Mouse (Mus musculus) C2C12 (cell line): Measurements from ENCODE around the gene Rfwd3. TPM values are rescaled to one million over a fixed set of nuclear protein-coding genes. Genes with fewer than 3 reads are reported as not detected.

Experiments used
- H3K27me3 ChIP-seq: one replicate; pipeline ENCODE4 v1.6.1; 2011; ENCODE audit not compliant: control insufficient read depth, insufficient read depth, insufficient read length
- H3K36me3 ChIP-seq: one replicate; pipeline ENCODE4 v1.6.1; 2011; ENCODE audit not compliant: control insufficient read depth, insufficient read depth
- H3K4me3 ChIP-seq: one replicate; pipeline ENCODE4 v1.5.1; 2011; ENCODE audit warnings: mild to moderate bottlenecking, control low read depth; ENCODE audit not compliant: poor library complexity, insufficient read depth, severe bottlenecking
- H3K79me2 ChIP-seq: one replicate; pipeline ENCODE4 v1.6.1; 2011; ENCODE audit not compliant: control insufficient read depth, insufficient read depth
- H3K79me3 ChIP-seq: one replicate; pipeline ENCODE4 v1.6.1; 2011; ENCODE audit warnings: low read depth, control low read depth
- H3ac ChIP-seq: one replicate; pipeline ENCODE3; 2011; ENCODE audit warnings: low read depth; ENCODE audit not compliant: control insufficient read depth, insufficient read length
- CEBPB ChIP-seq: IDR thresholded peaks from one replicate; pipeline ENCODE4 v1.6.1; 2011; ENCODE audit warnings: low read depth, mild to moderate bottlenecking, control low read depth, moderate library complexity
- CTCF ChIP-seq: IDR thresholded peaks from one replicate; pipeline ENCODE4 v1.5.1; 2011; ENCODE audit not compliant: control insufficient read depth, insufficient read depth, insufficient read length
- FOSL1 ChIP-seq: IDR thresholded peaks from one replicate; pipeline ENCODE4 v1.8.0; 2011; ENCODE audit warnings: mild to moderate bottlenecking, low read length; ENCODE audit not compliant: poor library complexity, insufficient read depth, severe bottlenecking
- MAX ChIP-seq: IDR thresholded peaks from one replicate; pipeline ENCODE4 v1.6.1; 2011; ENCODE audit warnings: mild to moderate bottlenecking, control low read depth
- MYOD1 ChIP-seq: IDR thresholded peaks from one replicate; pipeline ENCODE4 v1.6.1; 2011; ENCODE audit warnings: low read depth; ENCODE audit not compliant: control insufficient read depth, insufficient read length
- MYOG ChIP-seq: IDR thresholded peaks from one replicate; pipeline ENCODE4 v1.6.1; 2011; ENCODE audit not compliant: control insufficient read depth, insufficient read length; ENCODE audit errors: extremely low read depth
- USF1 ChIP-seq: IDR thresholded peaks from one replicate; pipeline ENCODE4 v1.6.1; 2011; ENCODE audit warnings: low read depth, mild to moderate bottlenecking, control low read depth, moderate library complexity
- long read RNA-seq, 2 experiments: library from polyadenylated mRNA; unstranded; transcript quantifications; one replicate each; pipeline ENCODE4 v2.0.0; 2019 to 2020
- polyA plus RNA-seq: library from polyadenylated mRNA; unstranded; fragments of >200 nt; fragmentation: generic; extraction: Trizol; gene quantifications from one replicate; pipeline ENCODE4 v1.2.1, GENCODE M21; 2012; ENCODE audit warnings: missing spikeins

Gene Rfwd3
- 28.8 TPM for polyA plus RNA-seq
- long read RNA-seq, experiment 1, full-length matches to known transcripts, result 4 of 8 reads
- long read RNA-seq, experiment 1, partial matches to known transcripts, result 0 of 8 reads
- long read RNA-seq, experiment 1, other reads (novel, unspliced or antisense), result 4 of 8 reads
- long read RNA-seq, experiment 2, full-length matches to known transcripts, result 252 of 276 reads
- long read RNA-seq, experiment 2, partial matches to known transcripts, result 18 of 276 reads
- long read RNA-seq, experiment 2, other reads (novel, unspliced or antisense), result 6 of 276 reads

- Histone ChIP-seq H3K79me2 (peaks cover 50% of the 10 kb centered on the region), H3K4me3 (peak within 1 kb of the TSS; percentile 91), H3K27me3 (no peaks in the 10 kb centered on the region), H3ac (peak within 1 kb of the TSS; percentile 75), H3K36me3 (peaks cover 16% of the 10 kb centered on the region), H3K79me3 (peaks cover 41% of the 10 kb centered on the region)
- TF ChIP-seq CTCF (no peak), MYOD1 (no peak), USF1 (no peak)
Observed at GRCm38 (mm10) chr8:111299821-111300568, at the start of gene Rfwd3. TSS of gene Rfwd3 (minus strand) at chr8:111300222.

GRCm38 (mm10) chr8:111343225-111343624, 43.2 kb upstream of the Rfwd3 start:
- no peak overlapping the region for H3ac ChIP-seq
- H3K79me3 ChIP-seq, result no peaks in the 10 kb centered on the region
- H3K27me3 ChIP-seq, result no peaks in the 10 kb centered on the region
- TF ChIP-seq FOSL1 (no peak), MYOD1 (no peak), MAX (no peak), CTCF (peak; percentile 89)
- H3K79me2 ChIP-seq, result no peaks in the 10 kb centered on the region
- H3K36me3 ChIP-seq, result no peaks in the 10 kb centered on the region
- H3K4me3 ChIP-seq, result no peak overlapping the region

GRCm38 (mm10) chr8:111340186-111340585, 40.2 kb upstream of the Rfwd3 start:
- Histone ChIP-seq H3K36me3 (no peaks in the 10 kb centered on the region), H3K79me2 (peaks cover 24% of the 10 kb centered on the region), H3K27me3 (no peaks in the 10 kb centered on the region), H3K4me3 (no peak overlapping the region), H3ac (no peak overlapping the region), H3K79me3 (peaks cover 19% of the 10 kb centered on the region)
- TF ChIP-seq USF1 (no peak), CEBPB (no peak), FOSL1 (no peak), MYOG (no peak), CTCF (no peak), MYOD1 (no peak), MAX (no peak)

GRCm38 (mm10) chr8:111338370-111339208, 38.6 kb upstream of the Rfwd3 start:
- H3ac ChIP-seq, result no peak overlapping the region
- H3K4me3 ChIP-seq, result peak overlapping the region; percentile 61
- H3K27me3 ChIP-seq, result no peaks in the 10 kb centered on the region
- peaks cover 40% of the 10 kb centered on the region for H3K79me2 ChIP-seq
- peaks cover 8% of the 10 kb centered on the region for H3K36me3 ChIP-seq
- TF ChIP-seq MAX (peak; percentile 4), MYOG (no peak)
- H3K79me3 ChIP-seq, result peaks cover 24% of the 10 kb centered on the region

- Histone ChIP-seq H3K27me3 (no peaks in the 10 kb centered on the region), H3K79me2 (peaks cover 46% of the 10 kb centered on the region), H3K79me3 (peaks cover 28% of the 10 kb centered on the region), H3K36me3 (peaks cover 13% of the 10 kb centered on the region), H3K4me3 (peak within 1 kb of the TSS; percentile 61), H3ac (peak within 1 kb of the TSS; percentile 52)
- TF ChIP-seq MYOG (no peak), MAX (peak; percentile 20), USF1 (no peak), CTCF (no peak), CEBPB (no peak), MYOD1 (no peak), FOSL1 (no peak)
Observed at GRCm38 (mm10) chr8:111337890-111338347, 37.9 kb upstream of the Rfwd3 start, which contains the start of gene Mlkl. TSS of gene Mlkl (minus strand) at chr8:111338177.
